Mouse (Mus musculus) heart, embryonic 10.5 days (tissue): ENCODE measurements at regions not wholly inside any gene's neighbourhood (a gene's known extent, or its start where the extent isn't known, plus 50 kb on each side); places are given as distances from the start of the nearest gene placed in this dataset.

Experiments
- DNase-seq: peaks from one replicate; pipeline ENCODE4 v3.0.0-alpha.2; 2017; ENCODE audit warnings: low spot score
- H3K27ac ChIP-seq: fragments of 300-500 bp; sonication (generic); 2 replicates; pipeline ENCODE4 v1.5.1; 2016; ENCODE audit warnings: mild to moderate bottlenecking
- H3K27me3 ChIP-seq: fragments of 300-500 bp; sonication (generic); 2 replicates; pipeline ENCODE4 v1.6.1; 2016; ENCODE audit warnings: mild to moderate bottlenecking; ENCODE audit not compliant: poor library complexity, insufficient read depth, severe bottlenecking
- H3K36me3 ChIP-seq: fragments of 300-500 bp; sonication (generic); 2 replicates; pipeline ENCODE4 v1.6.1; 2016; ENCODE audit warnings: mild to moderate bottlenecking, moderate library complexity
- H3K4me1 ChIP-seq: fragments of 300-500 bp; sonication (generic); 2 replicates; pipeline ENCODE4 v1.6.1; 2016; ENCODE audit warnings: mild to moderate bottlenecking
- H3K4me3 ChIP-seq: fragments of 300-500 bp; sonication (generic); 2 replicates; pipeline ENCODE4 v1.5.1; 2016; ENCODE audit warnings: mild to moderate bottlenecking, moderate library complexity
- H3K9me3 ChIP-seq: fragments of 300-500 bp; sonication (generic); 2 replicates; pipeline ENCODE4 v1.6.1; 2016; ENCODE audit warnings: mild to moderate bottlenecking, moderate library complexity
- WGBS: fragments of 180-500 bp; shearing (Covaris S2); methylation state at CpG from one replicate; pipeline ENCODE4 v1.1.7; 2016; 5-methylcytosine and 5-hydroxymethylcytosine counted together

GRCm38 (mm10) chr13:111170269-111171165, 84.3 kb upstream of the Actbl2 start:
- no peaks in the 10 kb centered on the region for H3K4me1 ChIP-seq
- no peaks in the 10 kb centered on the region for H3K27me3 ChIP-seq
- no peak overlapping the region for H3K4me3 ChIP-seq
- no peak overlapping the region for H3K27ac ChIP-seq
- H3K36me3 ChIP-seq, result no peaks in the 10 kb centered on the region
- H3K9me3 ChIP-seq, result no peaks in the 10 kb centered on the region
- no peak for DNase-seq
- 84% methylated on average over 5 of the region's 5 CpGs for WGBS

DNA sequence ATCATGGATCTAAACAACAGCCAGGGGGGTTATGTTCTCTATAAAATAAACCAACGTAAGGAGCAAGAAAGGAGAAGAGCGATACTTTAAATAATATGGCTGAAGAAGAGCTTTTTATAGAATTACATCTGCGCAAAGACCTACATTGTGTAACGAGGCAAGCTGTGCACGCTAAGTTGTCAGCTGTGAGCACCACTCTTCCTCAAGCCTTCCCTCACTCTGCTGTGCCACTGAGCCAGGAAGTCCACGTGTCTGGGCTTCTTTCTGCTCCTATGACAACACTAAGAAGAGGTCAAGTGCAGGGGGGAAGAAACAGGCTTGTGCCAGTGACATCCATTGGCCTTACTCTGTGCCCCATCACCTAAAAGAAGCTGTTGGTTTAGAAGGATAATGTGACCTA, 75.6 kb upstream of the Actbl2 start:
- no peaks in the 10 kb centered on the region for H3K9me3 ChIP-seq
- no peaks in the 10 kb centered on the region for H3K36me3 ChIP-seq
- H3K4me1 ChIP-seq, result no peaks in the 10 kb centered on the region
- DNase-seq, result no peak
- no peaks in the 10 kb centered on the region for H3K27me3 ChIP-seq
- H3K4me3 ChIP-seq, result no peak overlapping the region
- WGBS, result 85% methylated on average over 6 of the region's 6 CpGs
- H3K27ac ChIP-seq, result no peak overlapping the region

- no peaks in the 10 kb centered on the region for H3K27me3 ChIP-seq
- no peak overlapping the region for H3K27ac ChIP-seq
- no peak for DNase-seq
- H3K4me3 ChIP-seq, result no peak overlapping the region
- WGBS, result 90% methylated on average over 2 of the region's 2 CpGs
- no peaks in the 10 kb centered on the region for H3K36me3 ChIP-seq
- no peaks in the 10 kb centered on the region for H3K9me3 ChIP-seq
- H3K4me1 ChIP-seq, result no peaks in the 10 kb centered on the region
Observed at GRCm38 (mm10) chr13:111183293-111183692, 71.5 kb upstream of the Actbl2 start.

- DNase-seq, result no peak
- H3K9me3 ChIP-seq, result no peaks in the 10 kb centered on the region
- no peaks in the 10 kb centered on the region for H3K36me3 ChIP-seq
- no peaks in the 10 kb centered on the region for H3K4me1 ChIP-seq
- H3K27me3 ChIP-seq, result no peaks in the 10 kb centered on the region
- 67% methylated on average over 4 of the region's 4 CpGs for WGBS
- no peak overlapping the region for H3K4me3 ChIP-seq
- no peak overlapping the region for H3K27ac ChIP-seq
Observed at GRCm38 (mm10) chr13:111185799-111186198, 69.0 kb upstream of the Actbl2 start.

GRCm38 (mm10) chr13:111186833-111187232, 68.0 kb upstream of the Actbl2 start:
- 84% methylated on average over 2 of the region's 2 CpGs for WGBS
- DNase-seq, result no peak
- no peak overlapping the region for H3K27ac ChIP-seq

DNA sequence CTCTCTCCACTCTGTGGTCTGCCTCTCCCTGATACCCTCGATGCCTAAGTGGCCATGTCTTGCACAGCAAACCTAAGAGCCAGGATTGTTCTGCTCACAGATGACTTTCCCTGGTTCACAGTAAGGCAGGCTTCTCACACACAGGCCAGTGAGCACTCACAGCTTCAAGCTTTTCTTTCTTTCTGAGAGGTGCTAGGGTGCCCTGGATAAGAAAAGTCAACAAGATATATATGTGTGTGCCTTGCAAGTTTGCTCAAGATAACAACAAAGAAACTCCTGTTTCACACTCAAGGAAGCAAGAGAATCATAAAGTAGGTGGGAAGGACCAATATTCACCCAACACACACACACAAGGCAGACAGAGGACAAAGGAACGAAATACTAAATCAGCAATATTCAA, 60.9 kb upstream of the Actbl2 start:
- DNase-seq, result no peak
- Histone ChIP-seq H3K4me3 (no peak overlapping the region), H3K27ac (no peak overlapping the region), H3K36me3 (no peaks in the 10 kb centered on the region), H3K9me3 (no peaks in the 10 kb centered on the region), H3K27me3 (no peaks in the 10 kb centered on the region), H3K4me1 (no peaks in the 10 kb centered on the region)
- 45% methylated on average over 2 of the region's 2 CpGs for WGBS

More at GRCm38 (mm10) chr13:111186833-111187232, 68.0 kb upstream of the Actbl2 start:
- Histone ChIP-seq H3K27me3 (no peaks in the 10 kb centered on the region), H3K4me3 (no peak overlapping the region), H3K36me3 (no peaks in the 10 kb centered on the region), H3K4me1 (no peaks in the 10 kb centered on the region), H3K9me3 (no peaks in the 10 kb centered on the region)

- H3K27ac ChIP-seq, result no peak overlapping the region
- H3K4me1 ChIP-seq, result no peaks in the 10 kb centered on the region
- H3K9me3 ChIP-seq, result no peaks in the 10 kb centered on the region
- H3K36me3 ChIP-seq, result no peaks in the 10 kb centered on the region
- H3K27me3 ChIP-seq, result no peaks in the 10 kb centered on the region
- whole genome bisulfite sequencing, result 79% methylated on average over 7 of the region's 7 CpGs
- no peak for DNase-seq
- no peak overlapping the region for H3K4me3 ChIP-seq
Observed at GRCm38 (mm10) chr13:111194337-111194736, 60.5 kb upstream of the Actbl2 start.

DNA sequence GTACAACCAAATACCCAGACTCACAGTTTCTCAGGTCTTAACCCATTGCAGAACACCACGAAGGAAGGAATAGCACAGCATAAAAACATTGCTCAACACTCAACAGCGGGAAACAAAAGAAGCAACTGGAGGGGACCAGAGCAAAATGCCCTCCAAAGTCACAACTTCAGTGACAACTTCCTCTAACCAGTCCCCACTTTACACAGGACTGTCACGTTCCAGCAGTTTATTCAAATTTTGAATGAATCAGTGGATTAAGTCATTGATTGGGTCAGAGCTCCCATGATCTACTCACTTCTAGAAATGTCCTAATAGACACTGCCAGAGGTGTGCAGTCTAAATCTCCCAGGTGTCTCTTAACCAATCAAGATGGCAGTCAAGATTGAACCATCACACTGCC, 53.3 kb upstream of the Actbl2 start:
- 81% methylated on average over 3 of the region's 3 CpGs for WGBS
- no peak overlapping the region for H3K27ac ChIP-seq
- DNase-seq, result no peak
- no peaks in the 10 kb centered on the region for H3K9me3 ChIP-seq
- no peaks in the 10 kb centered on the region for H3K4me1 ChIP-seq
- H3K36me3 ChIP-seq, result no peaks in the 10 kb centered on the region
- no peaks in the 10 kb centered on the region for H3K27me3 ChIP-seq
- no peak overlapping the region for H3K4me3 ChIP-seq

- no peaks in the 10 kb centered on the region for H3K4me1 ChIP-seq
- H3K27ac ChIP-seq, result no peak overlapping the region
- 72% methylated on average over 11 of the region's 11 CpGs for WGBS
- H3K9me3 ChIP-seq, result no peaks in the 10 kb centered on the region
- no peaks in the 10 kb centered on the region for H3K36me3 ChIP-seq
- no peak overlapping the region for H3K4me3 ChIP-seq
- DNase-seq, result no peak
- no peaks in the 10 kb centered on the region for H3K27me3 ChIP-seq
Observed at GRCm38 (mm10) chr13:111204580-111205285, 50.1 kb upstream of the Actbl2 start.
